Mouse (Mus musculus) kidney, adult 18-20 months (tissue): ENCODE results near the gene Meox1.

ENCODE experiments used
- DNase-seq: peaks from one replicate; pipeline ENCODE4 v3.0.0; 2021

The Meox1 gene

GRCm38 (mm10) chr11:101896546-101897361 lies 2.6 kb upstream of the Meox1 start:
- peak; percentile 61 for DNase-seq

- DNase-seq: peak; percentile 34
Observed at GRCm38 (mm10) chr11:101893560-101893959, 614 bp downstream of the Meox1 start.

GRCm38 (mm10) chr11:101891451-101891850 lies 2.7 kb downstream of the Meox1 start:
- peak; percentile 21 for DNase-seq

GRCm38 (mm10) chr11:101889781-101890180 lies 4.4 kb downstream of the Meox1 start:
- DNase-seq: no peak

- DNase-seq: no peak
Observed at GRCm38 (mm10) chr11:101888820-101889219, 5.4 kb downstream of the Meox1 start.

- no peak for DNase-seq
Observed at GRCm38 (mm10) chr11:101886436-101886835, 7.7 kb downstream of the Meox1 start.

GRCm38 (mm10) chr11:101885881-101886319 lies 8.3 kb downstream of the Meox1 start:
- no peak for DNase-seq

- no peak for DNase-seq
Observed at GRCm38 (mm10) chr11:101885232-101885631, 8.9 kb downstream of the Meox1 start.

- no peak for DNase-seq
Observed at GRCm38 (mm10) chr11:101883911-101884310, 10.3 kb downstream of the Meox1 start.

GRCm38 (mm10) chr11:101882500-101883290 lies 11.5 kb downstream of the Meox1 start:
- DNase-seq: no peak

GRCm38 (mm10) chr11:101881604-101882071 lies 12.5 kb downstream of the Meox1 start:
- peak; percentile 70 for DNase-seq

- no peak for DNase-seq
Observed at GRCm38 (mm10) chr11:101881185-101881584, 13.0 kb downstream of the Meox1 start.

GRCm38 (mm10) chr11:101879672-101880071 lies 14.5 kb downstream of the Meox1 start:
- DNase-seq: no peak

- DNase-seq: no peak
Observed at GRCm38 (mm10) chr11:101878696-101879095, 15.5 kb downstream of the Meox1 start.

GRCm38 (mm10) chr11:101874978-101875377 lies 19.2 kb downstream of the Meox1 start:
- no peak for DNase-seq

GRCm38 (mm10) chr11:101873909-101874308 lies 20.3 kb downstream of the Meox1 start:
- no peak for DNase-seq

- no peak for DNase-seq
Observed at GRCm38 (mm10) chr11:101871435-101871834, 22.7 kb downstream of the Meox1 start.

GRCm38 (mm10) chr11:101870067-101870765 lies 24.0 kb downstream of the Meox1 start:
- peak; percentile 32 for DNase-seq

GRCm38 (mm10) chr11:101867513-101868052 lies 26.6 kb downstream of the Meox1 start:
- no peak for DNase-seq

- no peak for DNase-seq
Observed at GRCm38 (mm10) chr11:101858742-101859141, 35.4 kb downstream of the Meox1 start.

GRCm38 (mm10) chr11:101855950-101856712 lies 38.0 kb downstream of the Meox1 start:
- peak; percentile 23 for DNase-seq

- no peak for DNase-seq
Observed at GRCm38 (mm10) chr11:101851042-101851441, 43.1 kb downstream of the Meox1 start.
